Comparison of ENCODE assay signal across 22 mouse cellular contexts in genomic region chr10:70269447-70269787, GRCm38 (mm10). TPM values are rescaled to one million over a fixed set of nuclear protein-coding genes. Genes with fewer than 3 reads are reported as not detected.
DNase-seq lines count a peak whose midpoint lies in the region; ATAC-seq and TF ChIP-seq lines count a peak whose summit lies in the region.
"Had no signal": no experiment of that assay in that cellular context is flagged by ENCODE, and none has a peak within 500 bp of the region (broad histone marks: within the 10 kb centered on the region; RNA-seq: fewer than 3 reads in every experiment).

No protein-coding gene starts in this region.

- no peaks in the 10 kb centered on the region for H3K27me3 ChIP-seq in forebrain, embryonic 14.5 days (replicated peaks; ENCODE audit: control insufficient read depth, insufficient read depth, low read length)
- H3K27me3 ChIP-seq in forebrain, embryonic 10.5 days (ENCODE audit: poor library complexity, severe bottlenecking), result no peaks in the 10 kb centered on the region
- no peaks in the 10 kb centered on the region for H3K27me3 ChIP-seq in lung, embryonic 14.5 days (ENCODE audit: insufficient read depth, low read length)
- no peaks in the 10 kb centered on the region for H3K27me3 ChIP-seq in kidney, embryonic 14.5 days (ENCODE audit: control insufficient read depth, insufficient read depth, low read length)
- H3K27me3 ChIP-seq: CH12.LX; embryonic facial prominence, embryonic 15.5 days; forebrain, embryonic 13.5 days; heart, embryonic 15.5 days; hindbrain, embryonic 13.5 days had no signal

- 73% methylated on average over 2 of the region's 2 CpGs for WGBS in forebrain, embryonic 14.5 days
- 100% methylated on average over 2 of the region's 2 CpGs for WGBS in forebrain, embryonic 10.5 days
- WGBS in lung, embryonic 14.5 days, result 85% methylated on average over 2 of the region's 2 CpGs
- 90% methylated on average over 2 of the region's 2 CpGs for WGBS in kidney, embryonic 14.5 days

- H3K4me1 ChIP-seq in forebrain, embryonic 14.5 days (ENCODE audit: control insufficient read depth, insufficient read depth, low read length), result no peaks in the 10 kb centered on the region
- no peaks in the 10 kb centered on the region for H3K4me1 ChIP-seq in forebrain, embryonic 10.5 days
- no peaks in the 10 kb centered on the region for H3K4me1 ChIP-seq in lung, embryonic 14.5 days (ENCODE audit: insufficient read depth)
- no peaks in the 10 kb centered on the region for H3K4me1 ChIP-seq in kidney, embryonic 14.5 days (ENCODE audit: control insufficient read depth, insufficient read depth, low read length)
- H3K4me1 ChIP-seq: embryonic facial prominence, embryonic 15.5 days; forebrain, embryonic 13.5 days; heart, embryonic 15.5 days; hindbrain, embryonic 13.5 days had no signal

- no peak for TF ChIP-seq POLR2A in brain, embryonic 14.5 days (IDR thresholded peaks at IDR 0.05; ENCODE audit: borderline replicate concordance, extremely low read depth, insufficient read depth, insufficient read length, poor library complexity, severe bottlenecking)

- TF ChIP-seq CTCF in lung, embryonic 14.5 days (IDR thresholded peaks at IDR 0.05; ENCODE audit: low read depth), result no peak
- TF ChIP-seq CTCF in brain, embryonic 14.5 days (IDR thresholded peaks at IDR 0.05; ENCODE audit: borderline replicate concordance, extremely low read depth, insufficient read depth, insufficient read length), result no peak

- H3K27ac ChIP-seq in forebrain, embryonic 14.5 days (ENCODE audit: low read depth, low read length), result no peak overlapping the region
- H3K27ac ChIP-seq in forebrain, embryonic 10.5 days, result no peak overlapping the region
- H3K27ac ChIP-seq in lung, embryonic 14.5 days (ENCODE audit: low read depth), result no peak overlapping the region
- no peak overlapping the region for H3K27ac ChIP-seq in kidney, embryonic 14.5 days (ENCODE audit: low read depth, low read length)
- H3K27ac ChIP-seq: embryonic facial prominence, embryonic 15.5 days; forebrain, embryonic 13.5 days; heart, adult 2 months; heart, embryonic 15.5 days; hindbrain, embryonic 13.5 days; hindbrain, postnatal 0 days had no signal

- ATAC-seq in forebrain, embryonic 14.5 days, result no peak
- no peak for ATAC-seq in lung, embryonic 14.5 days (ENCODE audit: insufficient read depth)
- ATAC-seq in kidney, embryonic 14.5 days (ENCODE audit: low FRiP score, low TSS enrichment), result no peak
- ATAC-seq: forebrain, embryonic 13.5 days; hindbrain, postnatal 0 days had no signal

- H3K9ac ChIP-seq in forebrain, embryonic 14.5 days (ENCODE audit: low read length), result no peak overlapping the region
- H3K9ac ChIP-seq in lung, embryonic 14.5 days, result no peak overlapping the region
- H3K9ac ChIP-seq in kidney, embryonic 14.5 days (ENCODE audit: low read depth, low read length), result no peak overlapping the region
- H3K9ac ChIP-seq: embryonic facial prominence, embryonic 15.5 days; forebrain, embryonic 13.5 days; heart, embryonic 15.5 days; hindbrain, embryonic 13.5 days had no signal

- no peak overlapping the region for H3K4me3 ChIP-seq in forebrain, embryonic 14.5 days (ENCODE audit: low read depth, low read length)
- H3K4me3 ChIP-seq in forebrain, embryonic 10.5 days, result no peak overlapping the region
- no peak overlapping the region for H3K4me3 ChIP-seq in lung, embryonic 14.5 days (ENCODE audit: low read depth, low read length)
- no peak overlapping the region for H3K4me3 ChIP-seq in kidney, embryonic 14.5 days (ENCODE audit: low read length)
- H3K4me3 ChIP-seq: embryonic facial prominence, embryonic 15.5 days; erythroblast, embryonic 14.5 days; forebrain, embryonic 13.5 days; heart, adult 2 months; heart, embryonic 15.5 days; hindbrain, embryonic 13.5 days had no signal

- H3K4me2 ChIP-seq in forebrain, embryonic 14.5 days (ENCODE audit: low read length), result no peak overlapping the region
- H3K4me2 ChIP-seq in lung, embryonic 14.5 days, result no peak overlapping the region
- H3K4me2 ChIP-seq in kidney, embryonic 14.5 days (replicated peaks; ENCODE audit: low read depth, low read length), result no peak overlapping the region
- H3K4me2 ChIP-seq: embryonic facial prominence, embryonic 15.5 days; forebrain, embryonic 13.5 days; heart, embryonic 11.5 days; heart, embryonic 15.5 days; hindbrain, embryonic 13.5 days had no signal

- no peaks in the 10 kb centered on the region for H3K36me3 ChIP-seq in forebrain, embryonic 14.5 days (ENCODE audit: control insufficient read depth, insufficient read depth, low read length)
- no peaks in the 10 kb centered on the region for H3K36me3 ChIP-seq in forebrain, embryonic 10.5 days (replicated peaks)
- no peaks in the 10 kb centered on the region for H3K36me3 ChIP-seq in lung, embryonic 14.5 days (ENCODE audit: insufficient read depth)
- H3K36me3 ChIP-seq in kidney, embryonic 14.5 days (ENCODE audit: control insufficient read depth, insufficient read depth, low read length), result no peaks in the 10 kb centered on the region
- H3K36me3 ChIP-seq: embryonic facial prominence, embryonic 15.5 days; heart, embryonic 15.5 days; hindbrain, embryonic 13.5 days had no signal

- DNase-seq in forebrain, embryonic 14.5 days (ENCODE audit: low spot score), result peak; percentile 38
- no peak for DNase-seq in forebrain, embryonic 10.5 days (ENCODE audit: extremely low spot score, low spot score)
- peak; percentile 43 for DNase-seq in lung, embryonic 14.5 days
- no peak for DNase-seq in lung, postnatal 4 days
- DNase-seq in 416B (ENCODE audit: low read depth), result peak; percentile 14
- DNase-seq in brain, embryonic 14.5 days (ENCODE audit: low read depth), result peak; percentile 42
- no peak for DNase-seq in MN1 (ENCODE audit: low spot score)
- DNase-seq: adrenal gland, adult 8-10 months; cerebellum, adult 2 months; cerebellum, postnatal 10 days; gastrocnemius, postnatal 14 days; heart, adult 2 months; heart, postnatal 14 days had no signal

- H3K9me3 ChIP-seq in forebrain, embryonic 14.5 days (replicated peaks; ENCODE audit: control insufficient read depth, low read length), result no peaks in the 10 kb centered on the region
- H3K9me3 ChIP-seq in forebrain, embryonic 10.5 days, result no peaks in the 10 kb centered on the region
- H3K9me3 ChIP-seq in lung, embryonic 14.5 days (ENCODE audit: low read depth, low read length), result no peaks in the 10 kb centered on the region
- H3K9me3 ChIP-seq in kidney, embryonic 14.5 days (ENCODE audit: control insufficient read depth, low read length), result no peaks in the 10 kb centered on the region
- H3K9me3 ChIP-seq: embryonic facial prominence, embryonic 15.5 days; forebrain, embryonic 13.5 days; heart, embryonic 15.5 days; hindbrain, embryonic 13.5 days had no signal

RNA-seq across cellular contexts. Expression of gene Slc16a9, which starts 24.5 kb away (rescaled TPM):
- 1.4 and 1.8 TPM in 2 replicates for polyA plus RNA-seq in forebrain, embryonic 14.5 days (2014; fragmentation: Nextera tagmentation; extraction: Ambion mirVana)
- polyA plus RNA-seq in forebrain, embryonic 10.5 days (2016; fragmentation: Nextera tagmentation; extraction: Ambion mirVana), result 0.09 and 0.29 TPM in 2 replicates
- polyA plus RNA-seq in lung, embryonic 14.5 days (2014; fragmentation: Nextera tagmentation; extraction: Ambion mirVana), result 6.3 and 6.9 TPM in 2 replicates
- polyA plus RNA-seq in brain, embryonic 14.5 days (2012; rRNA removed), result 1.4 and 2.4 TPM in 2 replicates
- 3.8 and 4.0 TPM in 2 replicates for polyA plus RNA-seq in kidney, embryonic 14.5 days (2014; fragmentation: Nextera tagmentation; extraction: Ambion mirVana)
- polyA plus RNA-seq: erythroblast, embryonic 14.5 days had no signal

Comparison
In these comparisons a context has a peak if more than half of its experiments do, and no peak if none do; other contexts are left out.
1. DNase-seq: peak in forebrain, embryonic 14.5 days (single experiment), lung, embryonic 14.5 days (single experiment), 416B (single experiment) and brain, embryonic 14.5 days (single experiment); none in forebrain, embryonic 10.5 days (single experiment), lung, postnatal 4 days (0 of 2) and MN1 (single experiment).